Mouse (Mus musculus) forebrain, embryonic 12.5 days (tissue): Measurements from ENCODE around the gene Rsbn1. TPM values are rescaled to one million over a fixed set of nuclear protein-coding genes. Genes with fewer than 3 reads are reported as not detected.

Experiments
- ATAC-seq: fragments of 200-750 bp; cut with Nextera tagmentation; 2 replicates; pipeline ENCODE4 v1.8.0; 2017; ENCODE audit warnings: moderate TSS enrichment; ENCODE audit not compliant: low FRiP score
- H3K27ac ChIP-seq: fragments of 300-500 bp; sonication (generic); 2 replicates; pipeline ENCODE4 v1.5.1; 2016; ENCODE audit warnings: mild to moderate bottlenecking
- H3K27me3 ChIP-seq: fragments of 300-500 bp; sonication (generic); 2 replicates; pipeline ENCODE4 v1.6.1; 2016; ENCODE audit warnings: mild to moderate bottlenecking
- H3K36me3 ChIP-seq: fragments of 300-500 bp; sonication (generic); replicated peaks from 2 replicates; pipeline ENCODE4 v1.6.1; 2016; ENCODE audit warnings: mild to moderate bottlenecking
- H3K4me1 ChIP-seq: fragments of 300-500 bp; sonication (generic); 2 replicates; pipeline ENCODE4 v1.6.1; 2016
- H3K4me2 ChIP-seq: fragments of 300-500 bp; sonication (generic); 2 replicates; pipeline ENCODE4 v1.6.1; 2016; ENCODE audit warnings: mild to moderate bottlenecking, moderate library complexity
- H3K4me3 ChIP-seq: fragments of 300-500 bp; sonication (generic); replicated peaks from 2 replicates; pipeline ENCODE4 v1.5.1; 2016; ENCODE audit warnings: mild to moderate bottlenecking
- H3K9ac ChIP-seq: fragments of 300-500 bp; sonication (generic); 2 replicates; pipeline ENCODE4 v1.6.1; 2016; ENCODE audit warnings: mild to moderate bottlenecking
- H3K9me3 ChIP-seq: fragments of 300-500 bp; sonication (generic); 2 replicates; pipeline ENCODE4 v1.6.1; 2016
- WGBS: fragments of 180-500 bp; shearing (Covaris S2); methylation state at CpG from one replicate; pipeline ENCODE4 v1.1.7; 2016; 5-methylcytosine and 5-hydroxymethylcytosine counted together
- polyA plus RNA-seq: library from polyadenylated mRNA; unstranded; fragments of >200 nt; fragmentation: Nextera tagmentation; extraction: Ambion mirVana; gene quantifications from 2 replicates; pipeline ENCODE4 v1.2.1, GENCODE M21; 2016

Gene Rsbn1
- 23.2 and 25.2 TPM in 2 replicates for polyA plus RNA-seq

DNA sequence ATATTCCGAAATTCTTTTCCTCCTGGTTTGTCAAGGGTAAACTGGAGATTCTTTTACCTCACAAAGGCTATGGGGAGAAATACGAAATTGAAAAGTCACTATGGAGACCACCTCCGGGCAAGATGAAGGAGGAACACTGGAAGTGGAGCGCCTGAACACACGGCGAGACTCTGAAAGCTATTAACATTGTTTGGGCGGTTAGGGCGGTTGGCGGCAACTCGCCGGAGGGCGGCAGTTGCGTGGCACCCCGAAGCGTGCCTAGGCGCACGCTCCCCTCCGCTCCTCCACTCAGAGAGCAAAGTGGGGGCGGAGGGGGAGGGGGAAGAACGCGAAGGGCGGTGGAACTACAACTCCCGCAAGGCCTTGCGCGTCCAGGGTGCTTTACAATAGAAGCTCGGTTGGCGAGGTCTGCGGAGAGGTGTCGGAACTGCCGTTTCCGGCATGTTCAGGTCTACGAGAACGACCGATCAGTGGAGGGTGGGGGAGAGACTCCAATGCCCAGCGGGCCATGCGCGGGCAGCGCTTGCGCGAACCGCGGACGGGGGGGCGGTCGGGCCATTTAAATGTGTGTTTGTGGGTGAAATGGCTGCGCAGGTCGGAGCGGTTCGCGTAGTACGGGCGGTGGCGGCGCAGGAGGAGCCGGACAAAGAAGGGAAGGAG, at the start of gene Rsbn1:
Rsbn1 (plus strand) TSS at position 111 of the 660 bp plus-strand sequence.
- H3K36me3 ChIP-seq: no peaks in the 10 kb centered on the region
- H3K27ac ChIP-seq: peak within 1 kb of the TSS; percentile 94
- WGBS: under 1% methylated on average over 47 of the region's 55 CpGs
- H3K9ac ChIP-seq: peak within 1 kb of the TSS; percentile 96
- H3K9me3 ChIP-seq: no peaks in the 10 kb centered on the region
- no peaks in the 10 kb centered on the region for H3K27me3 ChIP-seq
- peaks cover 14% of the 10 kb centered on the region for H3K4me1 ChIP-seq
- ATAC-seq: peak; percentile 100
- H3K4me2 ChIP-seq: peak within 1 kb of the TSS; percentile 67
- H3K4me3 ChIP-seq: peak within 1 kb of the TSS; percentile 97

DNA sequence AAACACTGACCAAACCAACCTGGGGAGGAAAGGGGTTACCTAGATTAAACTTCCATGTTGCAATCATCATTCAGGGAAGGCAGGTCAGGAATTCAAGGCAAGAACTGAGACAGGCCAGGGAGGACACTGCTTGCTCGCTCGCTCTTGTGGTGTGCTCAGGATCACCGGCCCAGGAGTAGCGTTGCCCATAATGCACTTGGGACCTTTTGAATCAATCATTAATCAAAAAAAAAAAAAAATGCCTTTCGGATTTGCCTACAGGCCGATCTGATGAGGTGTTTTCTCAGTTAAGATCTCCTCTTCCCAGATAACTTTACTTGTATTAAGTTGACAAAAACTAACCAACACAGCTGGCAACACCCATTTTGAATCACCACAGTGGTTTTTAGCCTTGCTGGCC, 49.7 kb upstream of the Rsbn1 start:
- H3K27me3 ChIP-seq: no peaks in the 10 kb centered on the region

DNA sequence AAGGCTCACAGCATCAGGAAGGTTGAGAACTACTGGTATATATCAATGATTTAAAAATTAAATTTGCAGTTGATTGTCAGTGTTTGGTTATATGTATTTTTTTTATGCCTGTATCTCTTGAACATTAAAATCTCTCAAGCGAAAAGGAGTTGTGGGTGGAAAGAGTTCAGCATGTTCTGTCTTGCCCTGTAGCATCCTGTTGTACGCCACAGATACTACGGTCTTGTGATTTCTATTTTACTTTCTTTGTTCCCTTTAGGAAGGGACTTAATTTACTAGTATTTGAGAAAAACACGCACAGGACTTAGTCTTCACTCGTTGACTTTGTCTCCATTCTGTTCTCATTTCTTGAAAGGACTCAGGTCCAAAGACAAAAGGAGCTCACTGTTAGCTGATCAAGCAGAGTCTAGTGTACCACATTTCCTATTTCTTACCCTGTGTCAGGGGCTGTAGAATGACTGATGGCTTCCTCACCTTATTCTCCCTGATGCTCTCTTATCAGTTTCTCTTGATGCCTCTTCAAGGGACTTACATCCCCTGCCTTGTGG, 46.4 kb upstream of the Rsbn1 start:
- H3K9me3 ChIP-seq: no peaks in the 10 kb centered on the region
- no peaks in the 10 kb centered on the region for H3K36me3 ChIP-seq
- H3K27ac ChIP-seq: no peak overlapping the region
- no peak overlapping the region for H3K9ac ChIP-seq
- H3K4me3 ChIP-seq: no peak overlapping the region
- ATAC-seq: no peak
- no peaks in the 10 kb centered on the region for H3K4me1 ChIP-seq
- H3K27me3 ChIP-seq: no peaks in the 10 kb centered on the region
- H3K4me2 ChIP-seq: no peak overlapping the region
- 87% methylated on average over 5 of the region's 5 CpGs for WGBS

More for the DNA sequence above, 49.7 kb upstream of the Rsbn1 start:
- ATAC-seq: no peak
- Histone ChIP-seq H3K9me3 (no peaks in the 10 kb centered on the region), H3K4me2 (no peak overlapping the region), H3K9ac (no peak overlapping the region), H3K27ac (no peak overlapping the region), H3K36me3 (no peaks in the 10 kb centered on the region), H3K4me3 (no peak overlapping the region), H3K4me1 (0 out of 2 replicates have a peak, but pooled peaks cover 4% of the 10 kb centered on the region)
- 92% methylated on average over 6 of the region's 6 CpGs for WGBS

DNA sequence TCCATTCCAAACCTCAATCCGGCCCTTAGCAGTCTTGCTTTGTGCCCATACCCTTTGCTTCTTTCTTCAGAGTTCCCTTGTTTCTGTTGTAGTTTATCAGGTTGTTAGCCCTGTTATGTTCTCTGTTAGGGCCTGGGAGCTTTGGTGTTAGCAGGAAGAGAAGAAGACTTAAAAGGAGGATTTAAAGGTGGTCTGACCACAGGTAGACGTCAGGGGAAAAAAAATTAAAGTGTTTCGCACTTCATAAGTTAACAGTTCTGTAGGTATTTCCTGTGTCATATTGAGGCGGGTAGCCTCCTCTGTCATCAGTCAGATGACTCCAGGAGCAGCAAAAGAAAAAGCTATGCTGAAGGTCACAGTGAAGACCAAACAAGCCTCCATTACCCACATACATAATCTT, 45.9 kb upstream of the Rsbn1 start:
- Histone ChIP-seq H3K4me1 (no peaks in the 10 kb centered on the region), H3K9me3 (no peaks in the 10 kb centered on the region), H3K36me3 (no peaks in the 10 kb centered on the region), H3K27ac (no peak overlapping the region), H3K4me3 (no peak overlapping the region), H3K27me3 (no peaks in the 10 kb centered on the region), H3K4me2 (no peak overlapping the region), H3K9ac (no peak overlapping the region)
- no peak for ATAC-seq
- WGBS: 82% methylated on average over 4 of the region's 4 CpGs

DNA sequence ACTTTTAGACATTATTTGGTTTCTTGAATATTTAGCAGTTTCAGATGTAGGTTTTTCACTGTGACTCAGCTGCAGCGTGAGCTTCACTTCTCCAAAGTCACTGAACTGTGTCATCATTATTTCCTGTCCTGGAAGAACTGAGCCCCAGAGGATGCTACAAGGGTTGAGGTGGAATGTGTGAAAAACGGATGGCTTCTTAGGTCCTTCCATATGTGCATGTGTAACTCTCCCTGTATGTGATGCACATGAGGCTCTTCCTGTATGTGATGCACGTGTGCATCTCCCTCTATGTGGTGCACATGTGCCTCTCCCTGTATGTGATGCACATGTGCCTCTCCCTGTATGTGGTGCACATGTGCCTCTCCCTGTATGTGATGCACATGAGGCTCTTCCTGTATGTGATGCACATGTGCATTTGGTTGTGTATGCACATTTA, 41.2 kb upstream of the Rsbn1 start:
- H3K4me2 ChIP-seq: no peak overlapping the region
- no peaks in the 10 kb centered on the region for H3K4me1 ChIP-seq
- H3K4me3 ChIP-seq: no peak overlapping the region
- ATAC-seq: no peak
- H3K9me3 ChIP-seq: no peaks in the 10 kb centered on the region
- H3K27ac ChIP-seq: no peak overlapping the region
- no peaks in the 10 kb centered on the region for H3K27me3 ChIP-seq
- 82% methylated on average over 3 of the region's 3 CpGs for WGBS
- H3K36me3 ChIP-seq: no peaks in the 10 kb centered on the region
- no peak overlapping the region for H3K9ac ChIP-seq

DNA sequence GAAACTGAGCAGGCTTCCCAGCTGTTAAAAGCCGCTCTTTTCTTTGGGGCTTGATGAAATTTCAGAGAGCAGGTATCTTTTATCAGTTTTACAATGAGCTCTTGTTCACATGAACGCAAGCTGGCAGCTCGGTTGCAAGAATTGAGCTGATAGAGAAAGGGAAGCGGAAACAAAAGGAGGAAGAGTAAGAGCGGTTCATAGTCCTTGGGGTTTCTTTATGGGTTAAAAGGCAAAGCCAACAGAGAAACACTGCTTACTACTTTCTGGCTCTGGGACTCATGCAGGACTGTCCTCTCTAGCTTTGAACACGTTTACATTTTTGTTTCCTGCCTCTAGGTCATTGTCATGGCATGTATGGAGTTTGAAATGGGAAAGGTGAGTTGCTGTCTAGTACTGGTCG, 39.6 kb upstream of the Rsbn1 start:
- 75% methylated on average over 7 of the region's 7 CpGs for WGBS
- Histone ChIP-seq H3K4me1 (no peaks in the 10 kb centered on the region), H3K36me3 (no peaks in the 10 kb centered on the region), H3K27me3 (no peaks in the 10 kb centered on the region), H3K9me3 (no peaks in the 10 kb centered on the region), H3K4me3 (no peak overlapping the region), H3K4me2 (no peak overlapping the region), H3K9ac (no peak overlapping the region), H3K27ac (no peak overlapping the region)
- no peak for ATAC-seq

DNA sequence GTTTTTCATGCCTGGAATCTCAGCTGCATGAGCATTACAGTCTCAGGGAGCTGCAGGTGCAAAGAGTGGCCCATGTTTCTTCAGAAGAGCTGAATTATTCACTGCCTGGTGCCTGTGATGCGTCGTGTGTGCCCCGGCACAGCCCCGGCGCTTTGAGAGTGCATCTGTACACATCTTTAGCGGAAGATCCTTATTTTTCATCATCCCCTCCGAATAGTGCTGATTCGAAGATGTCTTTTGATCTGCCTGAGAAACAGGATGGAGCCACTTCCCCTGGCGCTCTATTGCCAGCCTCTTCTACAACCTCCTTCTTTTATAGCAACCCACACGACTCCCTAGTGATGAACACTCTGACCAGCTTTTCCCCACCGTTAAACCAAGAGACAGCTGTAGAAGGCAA, 28.0 kb upstream of the Rsbn1 start:
- Histone ChIP-seq H3K4me1 (no peaks in the 10 kb centered on the region), H3K4me2 (no peak overlapping the region), H3K27ac (no peak overlapping the region), H3K4me3 (no peak overlapping the region), H3K9ac (no peak overlapping the region), H3K27me3 (no peaks in the 10 kb centered on the region), H3K36me3 (no peaks in the 10 kb centered on the region), H3K9me3 (no peaks in the 10 kb centered on the region)
- no peak for ATAC-seq
- WGBS: 86% methylated on average over 11 of the region's 11 CpGs

DNA sequence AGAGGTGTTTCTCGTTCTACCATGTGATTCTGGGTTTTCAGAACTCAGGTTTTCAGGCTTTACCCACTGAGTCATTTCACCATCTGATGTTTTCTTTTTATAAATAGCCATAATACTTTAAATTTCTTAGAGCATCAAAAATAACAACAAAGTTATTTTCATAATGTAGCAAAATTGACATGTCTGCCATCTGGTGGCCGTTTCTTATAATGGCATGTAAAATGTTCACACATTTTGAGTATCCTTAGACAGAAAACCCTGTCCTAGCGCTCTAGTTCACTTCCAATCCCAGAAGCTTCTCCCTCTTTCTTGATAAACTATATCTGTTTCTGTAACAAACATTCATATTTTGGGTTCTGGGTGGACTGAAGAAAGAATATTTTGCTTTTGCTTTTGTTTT, 26.3 kb upstream of the Rsbn1 start:
- Histone ChIP-seq H3K4me3 (no peak overlapping the region), H3K9me3 (no peaks in the 10 kb centered on the region), H3K36me3 (no peaks in the 10 kb centered on the region), H3K27me3 (no peaks in the 10 kb centered on the region), H3K9ac (no peak overlapping the region), H3K27ac (no peak overlapping the region), H3K4me1 (no peaks in the 10 kb centered on the region), H3K4me2 (no peak overlapping the region)
- 28% methylated on average over 3 of the region's 3 CpGs for WGBS
- no peak for ATAC-seq

DNA sequence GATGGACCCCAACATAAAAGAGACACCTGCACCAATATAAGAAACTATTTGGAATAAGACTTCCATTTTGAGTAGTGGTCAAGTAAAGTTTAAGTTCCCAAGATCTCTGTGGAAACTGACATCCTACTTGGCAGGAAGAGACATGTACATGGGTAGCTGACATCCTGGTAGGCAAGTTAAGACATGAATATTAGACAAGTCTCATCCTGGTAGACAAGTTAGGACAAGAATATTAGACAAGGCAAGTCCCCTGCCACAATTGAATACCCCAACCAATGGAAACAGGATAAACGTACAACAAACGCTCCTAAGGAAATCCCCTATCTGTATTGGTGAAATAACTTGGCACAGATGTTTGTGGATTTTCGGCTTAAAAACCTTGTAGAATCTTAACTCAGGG, 20.5 kb upstream of the Rsbn1 start:
- WGBS: 89% methylated on average over 3 of the region's 3 CpGs
- ATAC-seq: no peak

DNA sequence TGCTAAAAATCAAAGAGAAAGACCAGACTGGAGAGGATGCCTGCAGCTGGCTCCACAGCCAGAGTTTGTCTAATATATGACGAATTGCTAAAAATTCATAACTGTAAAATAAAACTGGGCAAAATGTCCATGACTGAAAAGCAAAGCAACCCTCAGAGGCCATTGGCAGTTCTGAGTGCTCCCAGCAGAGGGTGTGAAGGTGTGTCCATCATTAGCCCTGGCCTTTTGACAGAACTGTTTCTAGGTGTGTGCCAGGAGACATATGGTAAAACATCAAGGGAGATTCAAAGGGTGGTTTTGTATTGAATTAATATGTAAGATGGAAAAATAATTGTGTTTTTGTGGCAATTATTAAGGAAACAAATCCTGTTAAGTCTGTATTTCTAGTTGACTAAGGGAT, 9.2 kb upstream of the Rsbn1 start:
- Histone ChIP-seq H3K36me3 (no peaks in the 10 kb centered on the region), H3K4me1 (no peaks in the 10 kb centered on the region), H3K4me2 (no peak overlapping the region), H3K9ac (no peak overlapping the region), H3K9me3 (no peaks in the 10 kb centered on the region), H3K4me3 (no peak overlapping the region), H3K27me3 (no peaks in the 10 kb centered on the region), H3K27ac (no peak overlapping the region)
- no peak for ATAC-seq
- 88% methylated on average over 1 of the region's 1 CpGs for WGBS

More for the DNA sequence above, 20.5 kb upstream of the Rsbn1 start:
- no peak overlapping the region for H3K27ac ChIP-seq
- no peak overlapping the region for H3K4me3 ChIP-seq
- H3K27me3 ChIP-seq: no peaks in the 10 kb centered on the region
- no peak overlapping the region for H3K9ac ChIP-seq
- H3K4me2 ChIP-seq: no peak overlapping the region
- no peaks in the 10 kb centered on the region for H3K36me3 ChIP-seq
- H3K9me3 ChIP-seq: no peaks in the 10 kb centered on the region
- no peaks in the 10 kb centered on the region for H3K4me1 ChIP-seq

DNA sequence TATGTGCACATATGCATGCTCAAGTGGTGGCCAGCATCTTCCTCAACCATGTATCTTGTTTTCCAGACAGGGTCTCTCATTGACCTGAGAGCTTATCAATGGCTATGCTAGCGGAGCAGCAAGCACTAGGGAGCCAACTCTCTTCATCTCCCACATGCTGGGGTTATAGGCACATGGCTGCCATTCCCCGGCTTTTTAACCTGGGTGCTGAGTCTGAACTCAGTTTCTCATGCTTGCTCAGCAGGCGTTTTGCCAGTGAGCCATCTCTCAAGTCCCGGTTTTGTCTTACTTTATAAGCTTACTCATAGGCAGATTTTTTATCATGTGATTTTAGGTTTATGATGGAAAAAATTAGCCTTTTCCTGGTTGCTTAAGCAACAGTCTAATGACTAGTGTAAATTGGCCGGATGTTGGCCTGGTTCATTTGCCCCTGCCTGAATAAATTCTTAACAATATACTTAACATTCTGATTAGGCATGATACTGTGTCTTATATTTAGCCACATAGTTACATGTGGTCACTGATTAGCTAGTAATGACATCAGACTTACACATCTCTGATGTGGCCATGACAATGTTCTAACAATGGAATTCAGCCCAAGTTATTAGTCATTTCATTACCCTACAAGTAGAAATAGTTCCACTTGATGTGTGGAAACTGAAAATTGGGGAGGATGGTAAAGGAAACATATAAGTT, 6.4 kb upstream of the Rsbn1 start:
- Histone ChIP-seq H3K9me3 (no peaks in the 10 kb centered on the region), H3K9ac (no peak overlapping the region), H3K36me3 (no peaks in the 10 kb centered on the region), H3K27ac (no peak overlapping the region), H3K4me1 (no peaks in the 10 kb centered on the region), H3K4me2 (no peak overlapping the region), H3K4me3 (no peak overlapping the region), H3K27me3 (no peaks in the 10 kb centered on the region)
- WGBS: 86% methylated on average over 5 of the region's 5 CpGs
- ATAC-seq: no peak

DNA sequence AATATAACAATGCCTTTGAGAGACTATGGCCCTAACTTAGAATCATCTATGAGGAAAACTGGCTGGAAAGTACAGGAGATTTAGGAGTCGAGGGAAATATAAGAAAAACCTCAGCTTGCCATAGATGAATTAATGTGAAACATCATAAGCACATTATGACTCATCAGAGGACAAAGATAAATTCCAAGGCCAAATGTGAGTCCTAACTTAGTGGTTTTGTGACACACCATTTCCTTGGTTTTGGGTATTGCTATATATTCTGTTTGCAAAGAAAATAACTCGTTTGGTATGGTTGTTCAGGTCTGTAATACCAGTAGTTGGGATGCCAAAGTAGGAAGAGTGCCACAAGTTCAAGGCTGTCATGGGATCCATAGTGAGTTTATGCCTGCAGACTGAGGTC, 5.1 kb upstream of the Rsbn1 start:
- no peak overlapping the region for H3K9ac ChIP-seq
- WGBS: 61% methylated on average over 2 of the region's 2 CpGs
- peaks cover 4% of the 10 kb centered on the region; the same call in 1 of the 2 replicates for H3K4me1 ChIP-seq
- ATAC-seq: no peak
- H3K27me3 ChIP-seq: no peaks in the 10 kb centered on the region
- H3K9me3 ChIP-seq: no peaks in the 10 kb centered on the region
- no peaks in the 10 kb centered on the region for H3K36me3 ChIP-seq
- no peak overlapping the region for H3K4me2 ChIP-seq
- no peak overlapping the region for H3K4me3 ChIP-seq
- H3K27ac ChIP-seq: no peak overlapping the region
